In genomic region chr11:110438700-110439296, GRCm38 (mm10) we compare ENCODE assay signal across 19 mouse cellular contexts. TPM values are rescaled to one million over a fixed set of nuclear protein-coding genes. Genes with fewer than 3 reads are reported as not detected.
A peak's percentile ranks its signal among the peaks of the same experiment; 100 is the strongest.
DNase-seq lines count a peak whose midpoint lies in the region; ATAC-seq and TF ChIP-seq lines count a peak whose summit lies in the region.
"Had no signal": no experiment of that assay in that cellular context is flagged by ENCODE, and none has a peak within 500 bp of the region (broad histone marks: within the 10 kb centered on the region; RNA-seq: fewer than 3 reads in every experiment).

No protein-coding gene starts in this region.

- peaks cover 16% of the 10 kb centered on the region for H3K4me1 ChIP-seq in forebrain, embryonic 12.5 days

- no peaks in the 10 kb centered on the region for H3K79me2 ChIP-seq in C2C12 (ENCODE audit: control insufficient read depth, insufficient read depth)

- 0 out of 2 replicates have a peak, but pooled peaks cover 5% of the 10 kb centered on the region for H3K9me3 ChIP-seq in forebrain, embryonic 12.5 days
- H3K9me3 ChIP-seq: forebrain, embryonic 15.5 days; heart, embryonic 10.5 days; hindbrain, embryonic 13.5 days had no signal

- DNase-seq in 3T3-L1 (ENCODE audit: low read depth, low spot score) (peak; percentile 80), NIH3T3 (ENCODE audit: low read depth) (peak; percentile 60)
- DNase-seq in splenic B cell, adult 2 months (ENCODE audit: low read depth, low spot score), result peak; percentile 53
- no peak for DNase-seq in c-Kit-positive CD71-positive TER-119-positive erythroid progenitor cells, embryonic 14.5 days (ENCODE audit: low spot score)
- DNase-seq: adrenal gland, postnatal 10 days; cerebellum, adult 11-12 months; cerebellum, adult 9-11 months; gastrocnemius, postnatal 14 days; kidney, adult 11 months had no signal

- 83% methylated on average over 4 of the region's 4 CpGs for WGBS in forebrain, embryonic 12.5 days

- H3K9ac ChIP-seq in forebrain, embryonic 12.5 days, result no peak overlapping the region
- H3K9ac ChIP-seq: forebrain, embryonic 15.5 days; hindbrain, embryonic 13.5 days had no signal

- H3K27me3 ChIP-seq in C2C12 (ENCODE audit: control insufficient read depth, insufficient read depth, insufficient read length), result no peaks in the 10 kb centered on the region
- no peaks in the 10 kb centered on the region; the same call in 1 of the 2 replicates for H3K27me3 ChIP-seq in splenic B cell, adult 2 months (ENCODE audit: control insufficient read depth, insufficient read depth, low read length, poor library complexity, severe bottlenecking)
- no peaks in the 10 kb centered on the region for H3K27me3 ChIP-seq in forebrain, embryonic 12.5 days
- H3K27me3 ChIP-seq: forebrain, embryonic 15.5 days; hindbrain, embryonic 13.5 days had no signal

- no peaks in the 10 kb centered on the region for H3K36me3 ChIP-seq in C2C12 (ENCODE audit: control insufficient read depth, insufficient read depth)
- H3K36me3 ChIP-seq in splenic B cell, adult 2 months (ENCODE audit: control insufficient read depth, insufficient read depth, low read length, poor library complexity, severe bottlenecking), result no peaks in the 10 kb centered on the region
- H3K36me3 ChIP-seq in forebrain, embryonic 12.5 days (replicated peaks), result peaks cover 8% of the 10 kb centered on the region
- H3K36me3 ChIP-seq: forebrain, embryonic 15.5 days; G1E; hindbrain, embryonic 13.5 days had no signal

- H3K79me3 ChIP-seq in C2C12 (ENCODE audit: low read depth), result no peaks in the 10 kb centered on the region

- H3K27ac ChIP-seq in forebrain, embryonic 12.5 days, result no peak overlapping the region
- H3K27ac ChIP-seq: embryonic facial prominence, embryonic 10.5 days; forebrain, embryonic 10.5 days; forebrain, embryonic 15.5 days; heart, embryonic 10.5 days; hindbrain, embryonic 13.5 days; hindbrain, postnatal 0 days had no signal

- H3K4me2 ChIP-seq in forebrain, embryonic 12.5 days, result no peak overlapping the region
- H3K4me2 ChIP-seq: forebrain, embryonic 15.5 days; hindbrain, embryonic 13.5 days had no signal

- no peak overlapping the region for H3K4me3 ChIP-seq in C2C12 (ENCODE audit: insufficient read depth, poor library complexity, severe bottlenecking)
- H3K4me3 ChIP-seq in forebrain, embryonic 12.5 days (replicated peaks), result no peak overlapping the region
- H3K4me3 ChIP-seq: embryonic facial prominence, embryonic 10.5 days; erythroblast, embryonic 14.5 days; forebrain, embryonic 10.5 days; forebrain, embryonic 15.5 days; heart, embryonic 10.5 days; hindbrain, embryonic 13.5 days had no signal

- ATAC-seq in forebrain, embryonic 12.5 days (ENCODE audit: low FRiP score), result no peak
- ATAC-seq: forebrain, embryonic 15.5 days; hindbrain, postnatal 0 days had no signal

- no peak for TF ChIP-seq CTCF in C2C12 (IDR thresholded peaks at IDR 0.05; ENCODE audit: control insufficient read depth, insufficient read depth, insufficient read length)

- H3ac ChIP-seq in C2C12 (ENCODE audit: control insufficient read depth, insufficient read length, low read depth), result no peak overlapping the region

TF ChIP-seq in C2C12, 6 proteins besides CTCF, POLR2A, EP300 and RAD21:
- TF ChIP-seq MYOD1 (IDR thresholded peaks at IDR 0.05; ENCODE audit: control insufficient read depth, insufficient read length, low read depth) (no peak), MAX (IDR thresholded peaks at IDR 0.05) (no peak), CEBPB (IDR thresholded peaks at IDR 0.05; ENCODE audit: low read depth) (peak; percentile 71)

RNA-seq across cellular contexts. Expression of gene Map2k6, which starts 39.9 kb away (rescaled TPM):
- 4.8 TPM for polyA plus RNA-seq in C2C12 (2012; fragmentation: generic; extraction: Trizol)
- 39.5 and 40.3 TPM in 2 replicates for polyA plus RNA-seq in forebrain, embryonic 12.5 days (2016; fragmentation: Nextera tagmentation; extraction: Ambion mirVana)
- polyA plus RNA-seq: erythroblast, embryonic 14.5 days; G1E had no signal
